Mouse (Mus musculus): Measurements from ENCODE around the gene Sdr39u1. TPM values are rescaled to one million over a fixed set of nuclear protein-coding genes. Genes with fewer than 3 reads are reported as not detected.
A peak's percentile ranks its signal among the peaks of the same experiment; 100 is the strongest.

The Sdr39u1 gene
- polyA plus RNA-seq, 1 experiment from 2014 or later: 68.3 TPM

DNA sequence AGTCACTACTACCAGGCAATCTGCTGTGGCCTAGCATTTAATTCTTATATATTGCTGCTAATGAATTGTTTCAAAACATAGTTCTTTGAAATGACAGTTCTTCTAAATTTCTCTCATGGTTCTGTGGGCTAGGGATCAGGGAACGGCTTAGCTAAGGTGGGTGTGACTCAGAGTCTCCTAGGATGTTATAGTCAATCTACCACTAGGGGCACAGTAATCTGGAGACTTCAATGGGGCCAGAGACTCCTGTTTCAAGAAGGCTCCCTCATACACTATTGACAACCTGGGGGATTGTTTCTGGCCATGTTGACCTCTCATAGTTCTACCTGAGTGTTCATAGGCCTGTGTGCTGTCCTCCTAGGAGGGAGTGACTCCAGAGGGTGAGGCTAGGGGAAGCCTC is 5.4 kb upstream of the Sdr39u1 start:
- Histone ChIP-seq H3K9ac (no peak overlapping the region), H3K36me3 (no peaks in the 10 kb centered on the region), H3K27me3 (no peaks in the 10 kb centered on the region), H3K9me3 (replicated peaks) (no peaks in the 10 kb centered on the region), H3K4me1 (peaks cover 6% of the 10 kb centered on the region), H3K27ac (no peak overlapping the region), H3K4me2 (replicated peaks) (no peak overlapping the region), H3K4me3 (no peak overlapping the region)
- 35% methylated on average over 1 of the region's 1 CpGs for WGBS
- ATAC-seq (ENCODE audit: low FRiP score): no peak

GRCm38 (mm10) chr14:55900414-55900755 is 292 bp upstream of the Sdr39u1 start:
- ATAC-seq (ENCODE audit: low FRiP score): no peak; the same call in 1 of the 2 replicates
- H3K9ac ChIP-seq: peak overlapping the region; percentile 75
- H3K27ac ChIP-seq: peak overlapping the region; percentile 65
- peak overlapping the region; percentile 82 for H3K4me2 ChIP-seq (replicated peaks)
- peaks cover 24% of the 10 kb centered on the region for H3K36me3 ChIP-seq
- no peaks in the 10 kb centered on the region for H3K9me3 ChIP-seq (replicated peaks)
- H3K27me3 ChIP-seq: no peaks in the 10 kb centered on the region
- H3K4me3 ChIP-seq: peak overlapping the region; percentile 49
- H3K4me1 ChIP-seq: peaks cover 14% of the 10 kb centered on the region
- 9% methylated on average over 12 of the region's 12 CpGs for WGBS

GRCm38 (mm10) chr14:55898947-55899346 is 1.1 kb downstream of the Sdr39u1 start:
- Histone ChIP-seq H3K9me3 (replicated peaks) (no peaks in the 10 kb centered on the region), H3K27ac (no peak overlapping the region), H3K4me2 (replicated peaks) (peak overlapping the region; percentile 82; the same call in 1 of the 2 replicates), H3K36me3 (peaks cover 39% of the 10 kb centered on the region), H3K27me3 (no peaks in the 10 kb centered on the region), H3K4me1 (peaks cover 14% of the 10 kb centered on the region), H3K9ac (0 out of 2 replicates have a peak overlapping the region, but pooled peaks have one; percentile 75), H3K4me3 (no peak overlapping the region)
- ATAC-seq (ENCODE audit: low FRiP score): no peak
- WGBS: 88% methylated on average over 7 of the region's 7 CpGs

DNA sequence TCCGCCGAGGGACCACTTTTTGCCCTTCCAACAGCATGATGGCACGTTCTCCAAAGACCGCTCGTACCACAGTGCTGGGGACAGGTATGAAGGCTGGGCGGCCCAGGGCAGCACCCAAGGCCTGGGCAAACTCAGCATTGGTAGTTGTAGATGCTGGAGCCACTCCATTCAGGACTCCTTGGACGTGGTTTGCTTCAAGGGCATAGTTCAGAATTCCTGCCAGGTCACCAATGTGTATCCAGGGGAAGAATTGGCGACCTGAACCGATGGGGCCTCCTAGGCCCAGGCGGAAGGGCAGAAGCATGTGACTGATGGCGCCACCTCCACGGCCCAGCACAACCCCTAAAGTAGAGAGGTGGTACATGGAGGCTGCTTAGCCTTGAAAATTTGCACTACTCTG is 2.4 kb downstream of the Sdr39u1 start:
- 95% methylated on average over 12 of the region's 12 CpGs for WGBS
- Histone ChIP-seq H3K36me3 (peaks cover 42% of the 10 kb centered on the region), H3K27ac (no peak overlapping the region), H3K4me2 (replicated peaks) (no peak overlapping the region), H3K9ac (no peak overlapping the region; the same call in 1 of the 2 replicates), H3K9me3 (replicated peaks) (no peaks in the 10 kb centered on the region), H3K4me3 (no peak overlapping the region), H3K4me1 (peaks cover 14% of the 10 kb centered on the region), H3K27me3 (no peaks in the 10 kb centered on the region)
- no peak for ATAC-seq (ENCODE audit: low FRiP score)

DNA sequence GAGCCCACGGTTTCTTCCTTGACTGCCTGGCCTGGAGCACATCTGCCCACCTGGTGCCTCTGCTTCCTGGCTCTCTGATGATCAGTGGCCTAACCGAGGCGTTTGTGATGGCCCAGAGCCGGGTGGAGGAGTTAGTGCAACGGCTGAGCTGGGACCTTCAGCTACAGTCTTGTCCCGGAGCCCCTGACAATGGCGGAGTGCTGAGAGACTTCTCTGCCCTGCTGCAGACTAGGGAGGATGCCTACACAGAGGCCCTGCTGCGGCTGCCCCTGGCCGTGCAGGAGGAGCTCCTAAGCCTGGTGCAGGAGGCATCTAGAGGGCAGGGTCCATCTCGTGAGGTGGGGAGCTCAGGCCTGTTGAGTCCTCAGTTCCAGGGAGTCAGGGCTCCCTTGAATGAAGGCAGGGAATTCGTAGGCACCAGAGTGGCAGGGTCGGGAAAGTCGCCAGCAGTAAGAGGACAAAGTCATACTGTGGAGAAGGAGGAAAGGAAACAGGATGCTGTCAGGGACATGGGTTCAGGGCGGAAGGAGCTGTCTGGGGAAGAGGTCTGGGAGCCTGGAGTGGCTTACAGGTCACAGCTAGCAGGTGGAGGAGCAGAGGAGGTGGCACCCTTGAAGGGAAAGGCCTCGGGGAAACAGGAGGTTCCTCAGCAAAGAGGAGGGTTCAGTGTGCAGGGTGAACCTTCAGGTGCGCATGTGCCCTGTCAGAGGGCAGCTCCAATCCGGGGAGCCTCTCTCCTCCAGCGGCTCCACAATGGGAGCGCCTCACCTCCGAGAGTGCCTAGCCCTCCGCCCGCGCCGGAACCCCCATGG is 13.3 kb downstream of the Sdr39u1 start:
- H3K4me1 ChIP-seq: peaks cover 27% of the 10 kb centered on the region
- no peak for ATAC-seq (ENCODE audit: low FRiP score)
- WGBS: 86% methylated on average over 24 of the region's 24 CpGs
- H3K27me3 ChIP-seq: no peaks in the 10 kb centered on the region
- H3K4me2 ChIP-seq (replicated peaks): no peak overlapping the region
- H3K9ac ChIP-seq: no peak overlapping the region
- no peak overlapping the region for H3K27ac ChIP-seq
- peaks cover 44% of the 10 kb centered on the region for H3K36me3 ChIP-seq
- no peak overlapping the region for H3K4me3 ChIP-seq
- H3K9me3 ChIP-seq (replicated peaks): no peaks in the 10 kb centered on the region

- Histone ChIP-seq H3K36me3 (peaks cover 36% of the 10 kb centered on the region), H3K9ac (peak overlapping the region; percentile 85), H3K4me1 (peaks cover 27% of the 10 kb centered on the region), H3K27ac (no peak overlapping the region), H3K4me2 (replicated peaks) (peak overlapping the region; percentile 77), H3K9me3 (replicated peaks) (no peaks in the 10 kb centered on the region), H3K4me3 (peak overlapping the region; percentile 80), H3K27me3 (no peaks in the 10 kb centered on the region)
- WGBS: 7% methylated on average over 16 of the region's 16 CpGs
- no peak for ATAC-seq (ENCODE audit: low FRiP score)
Measured at GRCm38 (mm10) chr14:55885791-55886271, 14.3 kb downstream of the Sdr39u1 start.

- ATAC-seq (ENCODE audit: low FRiP score): peak; percentile 77
- H3K27me3 ChIP-seq: no peaks in the 10 kb centered on the region
- peak overlapping the region; percentile 77 for H3K4me2 ChIP-seq (replicated peaks)
- H3K9ac ChIP-seq: peak overlapping the region; percentile 85
- H3K9me3 ChIP-seq (replicated peaks): no peaks in the 10 kb centered on the region
- 1% methylated on average over 14 of the region's 30 CpGs for WGBS
- peak overlapping the region; percentile 80 for H3K4me3 ChIP-seq
- peak overlapping the region; percentile 80 for H3K27ac ChIP-seq
- H3K36me3 ChIP-seq: peaks cover 35% of the 10 kb centered on the region
- H3K4me1 ChIP-seq: peaks cover 27% of the 10 kb centered on the region
Measured at GRCm38 (mm10) chr14:55885114-55885790, 14.8 kb downstream of the Sdr39u1 start.

DNA sequence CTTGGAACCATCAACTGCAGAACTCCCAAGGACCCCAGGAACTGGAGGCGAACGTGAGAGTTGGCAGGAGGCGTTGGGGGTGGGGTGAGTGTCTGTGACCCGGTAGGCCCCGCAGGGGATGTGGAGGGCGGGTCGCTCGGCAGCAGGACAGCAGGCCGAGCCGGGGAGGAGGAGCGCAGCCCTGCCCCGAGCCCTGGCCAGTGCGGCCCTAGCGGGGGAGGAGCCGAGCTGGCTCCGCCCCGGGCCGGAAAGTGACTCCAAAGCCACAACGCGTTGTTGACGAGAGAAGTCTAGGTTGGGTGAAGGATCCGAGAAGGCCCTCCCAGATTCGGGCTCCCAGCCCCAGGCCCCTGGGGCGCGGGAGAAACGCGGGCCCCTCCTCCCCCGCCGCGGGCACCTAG is 15.4 kb downstream of the Sdr39u1 start, which contains the start of gene Khnyn:
TSS of gene Khnyn (plus strand) at position 235 of the 401 bp plus-strand sequence.
- peak; percentile 93 for ATAC-seq (ENCODE audit: low FRiP score)
- WGBS: under 1% methylated on average over 24 of the region's 30 CpGs
- Histone ChIP-seq H3K27ac (peak within 1 kb of the TSS; percentile 80), H3K4me2 (replicated peaks) (peak within 1 kb of the TSS; percentile 77), H3K4me3 (peak within 1 kb of the TSS; percentile 80), H3K4me1 (peaks cover 27% of the 10 kb centered on the region), H3K36me3 (peaks cover 30% of the 10 kb centered on the region), H3K9me3 (replicated peaks) (no peaks in the 10 kb centered on the region), H3K27me3 (no peaks in the 10 kb centered on the region), H3K9ac (peak within 1 kb of the TSS; percentile 85)

DNA sequence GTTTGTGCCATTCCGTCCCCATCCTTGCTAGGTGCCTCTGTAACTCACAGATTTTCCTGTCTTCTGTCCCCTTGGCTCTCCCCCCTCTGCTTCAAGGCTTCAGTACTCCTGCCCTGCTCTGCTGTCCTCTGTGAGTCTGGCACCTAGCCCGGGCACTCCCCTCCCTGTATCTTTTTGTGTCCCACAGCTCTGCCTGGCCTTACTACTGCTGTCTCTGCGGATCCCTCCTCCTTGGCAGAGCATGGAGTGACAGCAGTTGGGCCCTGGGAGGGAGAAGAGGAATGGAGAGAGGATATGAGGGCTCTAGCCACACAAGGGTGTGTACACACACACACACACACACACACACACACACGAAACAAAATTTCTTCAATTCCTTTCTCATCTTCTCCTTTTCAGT is 15.9 kb downstream of the Sdr39u1 start, which contains the start of gene Cbln3:
TSS of gene Cbln3 (minus strand) at position 227 of the 400 bp plus-strand sequence.
- no peaks in the 10 kb centered on the region for H3K9me3 ChIP-seq (replicated peaks)
- peaks cover 24% of the 10 kb centered on the region for H3K36me3 ChIP-seq
- H3K9ac ChIP-seq: peak within 1 kb of the TSS; percentile 85
- H3K27me3 ChIP-seq: no peaks in the 10 kb centered on the region
- H3K4me3 ChIP-seq: peak within 1 kb of the TSS; percentile 80
- 28% methylated on average over 4 of the region's 4 CpGs for WGBS
- peak; percentile 36; the same call in 1 of the 2 replicates for ATAC-seq (ENCODE audit: low FRiP score)
- H3K4me1 ChIP-seq: peaks cover 27% of the 10 kb centered on the region
- H3K27ac ChIP-seq: peak within 1 kb of the TSS; percentile 80
- H3K4me2 ChIP-seq (replicated peaks): peak within 1 kb of the TSS; percentile 77

DNA sequence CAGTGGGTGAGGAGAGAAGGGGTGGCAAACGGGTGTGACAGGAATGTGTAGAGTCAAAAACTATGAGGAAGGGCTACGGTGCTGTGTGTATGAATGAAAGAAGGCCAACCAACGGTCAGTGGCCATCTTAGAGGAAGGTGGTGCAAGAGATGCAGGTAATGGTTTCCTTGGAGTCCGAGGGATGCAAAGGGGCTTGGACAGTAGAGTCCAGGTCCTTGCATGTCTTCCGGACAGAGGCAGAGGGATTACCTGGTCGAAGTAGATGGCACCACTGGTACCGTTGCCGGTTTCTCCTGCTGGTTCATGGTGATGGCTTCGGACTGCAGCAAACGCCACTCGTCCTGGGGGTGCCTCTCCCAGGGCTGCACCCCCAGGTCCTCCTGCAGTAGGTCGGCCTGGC is 16.4 kb downstream of the Sdr39u1 start:
- 88% methylated on average over 12 of the region's 12 CpGs for WGBS
- H3K27ac ChIP-seq: 0 out of 2 replicates have a peak overlapping the region, but pooled peaks have one; percentile 80
- H3K4me3 ChIP-seq: no peak overlapping the region

DNA sequence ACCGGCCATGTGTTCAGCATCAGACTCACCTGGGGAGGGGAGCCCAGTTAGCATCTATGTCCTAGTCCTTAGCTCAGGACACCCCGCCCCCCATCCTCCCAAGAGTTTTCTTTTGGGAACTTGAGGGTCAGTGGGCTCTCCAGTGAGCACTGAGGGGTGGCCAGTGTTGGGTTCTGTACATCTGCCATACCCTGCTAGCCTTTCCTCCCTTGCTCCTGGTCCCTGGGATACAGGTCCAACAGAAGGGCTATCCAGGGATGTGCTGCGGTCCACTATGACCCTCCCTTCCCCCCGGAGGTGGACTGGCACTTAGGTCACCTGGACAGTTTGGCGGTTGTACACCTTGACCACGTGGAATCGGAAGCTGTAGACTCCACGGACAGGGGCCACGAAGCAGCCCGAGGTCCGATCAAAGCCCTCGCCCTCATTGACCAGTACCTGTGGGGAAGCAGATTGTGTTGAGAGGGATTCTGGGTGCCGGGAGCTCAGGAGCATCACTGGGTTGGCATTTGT is 16.9 kb downstream of the Sdr39u1 start:
- Histone ChIP-seq H3K36me3 (peaks cover 16% of the 10 kb centered on the region), H3K4me3 (no peak overlapping the region), H3K27ac (no peak overlapping the region), H3K4me2 (replicated peaks) (no peak overlapping the region), H3K9ac (no peak overlapping the region), H3K9me3 (replicated peaks) (no peaks in the 10 kb centered on the region), H3K4me1 (peaks cover 27% of the 10 kb centered on the region), H3K27me3 (no peaks in the 10 kb centered on the region)
- WGBS: 91% methylated on average over 13 of the region's 13 CpGs
- ATAC-seq (ENCODE audit: low FRiP score): no peak

More for the DNA sequence above, 16.4 kb downstream of the Sdr39u1 start:
- peaks cover 21% of the 10 kb centered on the region for H3K36me3 ChIP-seq
- H3K4me1 ChIP-seq: peaks cover 27% of the 10 kb centered on the region
- no peak overlapping the region for H3K4me2 ChIP-seq (replicated peaks)
- ATAC-seq (ENCODE audit: low FRiP score): no peak
- H3K27me3 ChIP-seq: no peaks in the 10 kb centered on the region
- no peak overlapping the region for H3K9ac ChIP-seq
- no peaks in the 10 kb centered on the region for H3K9me3 ChIP-seq (replicated peaks)

DNA sequence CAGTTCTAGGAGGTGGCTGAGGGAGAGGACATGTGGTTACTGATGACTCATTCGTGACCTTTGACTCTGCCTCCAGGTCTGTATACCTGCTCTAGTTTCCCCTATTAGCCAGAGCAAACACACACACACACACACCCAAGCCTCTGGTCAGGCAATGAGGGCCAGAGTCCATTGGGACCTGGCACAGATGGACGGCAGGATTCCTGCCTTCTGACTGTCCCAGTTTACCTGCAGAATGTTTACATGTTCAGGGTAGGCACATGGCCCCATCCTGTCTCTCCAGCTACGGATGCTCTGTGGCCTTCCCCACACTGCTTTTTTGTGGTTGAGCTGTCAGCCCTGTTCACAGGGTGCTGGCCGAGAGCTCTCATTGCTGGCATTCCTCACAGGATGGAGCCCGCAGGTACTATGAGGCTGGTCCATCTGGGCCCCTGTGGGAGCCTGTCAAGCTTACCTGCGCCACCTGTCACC is 17.9 kb downstream of the Sdr39u1 start:
- H3K9ac ChIP-seq: no peak overlapping the region
- WGBS: 70% methylated on average over 6 of the region's 6 CpGs
- no peaks in the 10 kb centered on the region for H3K9me3 ChIP-seq (replicated peaks)
- ATAC-seq (ENCODE audit: low FRiP score): no peak
- no peak overlapping the region for H3K4me3 ChIP-seq
- no peaks in the 10 kb centered on the region for H3K27me3 ChIP-seq
- peaks cover 6% of the 10 kb centered on the region for H3K36me3 ChIP-seq
- no peak overlapping the region for H3K4me2 ChIP-seq (replicated peaks)
- H3K27ac ChIP-seq: no peak overlapping the region
- H3K4me1 ChIP-seq: peaks cover 30% of the 10 kb centered on the region
